In genomic region chr13:72747187-72747586, GRCm38 (mm10) we compare ENCODE assay signal across 15 mouse cellular contexts.
"Had no signal": no experiment of that assay in that cellular context is flagged by ENCODE, and none has a peak within 500 bp of the region (broad histone marks: within the 10 kb centered on the region; RNA-seq: fewer than 3 reads in every experiment).

No protein-coding gene starts in this region.

- H3K9me3 ChIP-seq: intestine, embryonic 15.5 days; limb, embryonic 12.5 days; neural tube, embryonic 15.5 days had no signal

- ATAC-seq: intestine, embryonic 15.5 days had no signal

- H3K4me2 ChIP-seq: intestine, embryonic 15.5 days; limb, embryonic 12.5 days; midbrain, embryonic 11.5 days; neural tube, embryonic 15.5 days had no signal

- H3K4me3 ChIP-seq: intestine, embryonic 15.5 days; limb, embryonic 12.5 days; myocyte; neural tube, embryonic 15.5 days had no signal

- H3K27ac ChIP-seq: intestine, embryonic 15.5 days; limb, embryonic 12.5 days; liver, embryonic 14.5 days; neural tube, embryonic 15.5 days had no signal

- H3K36me3 ChIP-seq: intestine, embryonic 15.5 days; limb, embryonic 12.5 days; neural tube, embryonic 15.5 days had no signal

- H3K27me3 ChIP-seq: intestine, embryonic 15.5 days; neural tube, embryonic 15.5 days had no signal

- H3K4me1 ChIP-seq: intestine, embryonic 15.5 days; limb, embryonic 12.5 days; neural tube, embryonic 15.5 days had no signal

- DNase-seq: kidney, adult 8-10 months; kidney, postnatal 4 days; liver; lung, adult 18-20 months; lung, postnatal 36 days; right cerebral cortex, adult 18-20 months; right cerebral cortex, postnatal 25 days; thymus, adult 2 months; thymus, postnatal 25 days had no signal

- H3K9ac ChIP-seq: intestine, embryonic 15.5 days; limb, embryonic 12.5 days; liver, embryonic 14.5 days; neural tube, embryonic 15.5 days had no signal
